Mouse (Mus musculus) heart, adult 2 months (tissue): Measurements from ENCODE around the gene Ppp1r12b. TPM values are rescaled to one million over a fixed set of nuclear protein-coding genes. Genes with fewer than 3 reads are reported as not detected.
A peak's percentile ranks its signal among the peaks of the same experiment; 100 is the strongest.

Experiments used
- DNase-seq, 2 experiments: peaks; one replicate each; pipeline ENCODE4 v3.0.0; 2021
- H3K27ac ChIP-seq: fragments of 200-600 bp; 2 replicates; pipeline ENCODE4 v1.8.1; 2022
- H3K27me3 ChIP-seq: fragments of 200-500 bp; 2 replicates; pipeline ENCODE4 v1.6.1; 2012; ENCODE audit warnings: mild to moderate bottlenecking, low read length, inconsistent platforms, mixed read lengths; ENCODE audit not compliant: control insufficient read depth, insufficient read depth
- H3K36me3 ChIP-seq: fragments of 200-500 bp; 2 replicates; pipeline ENCODE4 v1.6.1; 2012; ENCODE audit warnings: low read length, inconsistent platforms; ENCODE audit not compliant: control insufficient read depth, insufficient read depth
- H3K4me1 ChIP-seq: fragments of 200-500 bp; 2 replicates; pipeline ENCODE4 v1.6.1; 2011; ENCODE audit warnings: low read length; ENCODE audit not compliant: control insufficient read depth, insufficient read depth
- H3K4me3 ChIP-seq: fragments of 200-600 bp; 2 replicates; pipeline ENCODE4 v1.8.1; 2022
- H3K79me2 ChIP-seq: fragments of 200-500 bp; replicated peaks from 2 replicates; pipeline ENCODE4 v1.6.1; 2012; ENCODE audit warnings: mild to moderate bottlenecking, inconsistent platforms, low read length, moderate library complexity, mixed read lengths; ENCODE audit not compliant: control insufficient read depth, insufficient read depth
- H3K9ac ChIP-seq: fragments of 200-500 bp; 2 replicates; pipeline ENCODE4 v1.6.1; 2012; ENCODE audit warnings: low read depth, mild to moderate bottlenecking, control low read depth, inconsistent platforms, low read length, mixed read lengths
- CTCF ChIP-seq: fragments of 200-600 bp; IDR thresholded peaks from 2 replicates; pipeline ENCODE4 v1.8.1; 2022; ENCODE audit warnings: antibody characterized with exemption, mild to moderate bottlenecking, moderate library complexity
- EP300 ChIP-seq: fragments of 200-500 bp; IDR thresholded peaks from 2 replicates; pipeline ENCODE4 v1.6.1; 2011; ENCODE audit warnings: low read depth, low read length, control low read depth; ENCODE audit not compliant: insufficient read depth
- POLR2A ChIP-seq: fragments of 200-500 bp; IDR thresholded peaks from 2 replicates; pipeline ENCODE4 v1.6.1; 2011; ENCODE audit warnings: mild to moderate bottlenecking, low read depth, low read length, control low read depth; ENCODE audit not compliant: insufficient read depth
- WGBS: fragments of 180-500 bp; shearing (Covaris S2); methylation state at CpG from one replicate; pipeline ENCODE4 v1.1.7; 2018; 5-methylcytosine and 5-hydroxymethylcytosine counted together
- intact Hi-C: fragments of 180-260 bp; cut with DNase I; formaldehyde crosslinking; loops from one replicate; pipeline ENCODE4 v1.15.1; 2025
- polyA plus RNA-seq: library from polyadenylated mRNA; depleted of rRNA; stranded (reverse); fragments of >200 nt; gene quantifications from 2 replicates; pipeline ENCODE4 v1.2.3, GENCODE M21; 2012
- total RNA-seq, 2 experiments: library from RNA; stranded (reverse); gene quantifications; 2 replicates each; pipeline ENCODE4 v1.2.3; 2021

The Ppp1r12b gene
- total and polyA plus RNA-seq, 3 experiments = 55.4 to 161 (median 150) TPM

GRCm38 (mm10) chr1:134817120-134817519 is 138.6 kb downstream of the Ppp1r12b start:
- no peak overlapping the region for H3K9ac ChIP-seq
- H3K4me1 ChIP-seq = peaks cover 5% of the 10 kb centered on the region; the same call in 1 of the 2 replicates
- WGBS = 86% methylated on average over 1 of the region's 1 CpGs
- H3K4me3 ChIP-seq = no peak overlapping the region
- no peak for DNase-seq
- H3K36me3 ChIP-seq = peaks cover 8% of the 10 kb centered on the region
- no peak for TF ChIP-seq CTCF
- TF ChIP-seq POLR2A = no peak
- TF ChIP-seq EP300 = no peak
- H3K27ac ChIP-seq = peak overlapping the region; percentile 64
- H3K27me3 ChIP-seq = no peaks in the 10 kb centered on the region
- intact Hi-C loops = no loop called here
- H3K79me2 ChIP-seq = no peaks in the 10 kb centered on the region

GRCm38 (mm10) chr1:134816617-134817016 is 139.1 kb downstream of the Ppp1r12b start:
- TF ChIP-seq CTCF (peak; percentile 25), EP300 (peak; percentile 93; the same call in 1 of the 2 replicates), POLR2A (no peak)
- intact Hi-C loops = no loop called here
- peak overlapping the region; percentile 64 for H3K27ac ChIP-seq
- peak; percentile 75 to 83 for DNase-seq
- peaks cover 5% of the 10 kb centered on the region; the same call in 1 of the 2 replicates for H3K4me1 ChIP-seq
- no peaks in the 10 kb centered on the region for H3K27me3 ChIP-seq
- no peak overlapping the region for H3K4me3 ChIP-seq
- WGBS = 16% methylated on average over 6 of the region's 6 CpGs
- peaks cover 8% of the 10 kb centered on the region for H3K36me3 ChIP-seq
- no peaks in the 10 kb centered on the region for H3K79me2 ChIP-seq
- H3K9ac ChIP-seq = no peak overlapping the region

GRCm38 (mm10) chr1:134815748-134816147 is 140.0 kb downstream of the Ppp1r12b start:
- intact Hi-C loops = no loop called here
- Histone ChIP-seq H3K27ac (no peak overlapping the region), H3K9ac (no peak overlapping the region), H3K27me3 (no peaks in the 10 kb centered on the region), H3K4me3 (no peak overlapping the region), H3K4me1 (peaks cover 5% of the 10 kb centered on the region; the same call in 1 of the 2 replicates), H3K79me2 (no peaks in the 10 kb centered on the region), H3K36me3 (peaks cover 8% of the 10 kb centered on the region)
- no peak for DNase-seq
- WGBS = 90% methylated on average over 3 of the region's 3 CpGs
- no peak for TF ChIP-seq EP300
- TF ChIP-seq CTCF = no peak
- no peak for TF ChIP-seq POLR2A

- Histone ChIP-seq H3K79me2 (no peaks in the 10 kb centered on the region), H3K27me3 (no peaks in the 10 kb centered on the region), H3K9ac (no peak overlapping the region), H3K4me3 (no peak overlapping the region), H3K27ac (no peak overlapping the region), H3K36me3 (peaks cover 14% of the 10 kb centered on the region), H3K4me1 (peaks cover 12% of the 10 kb centered on the region)
- intact Hi-C loops = no loop called here
- WGBS = 83% methylated on average over 9 of the region's 9 CpGs
- no peak for TF ChIP-seq CTCF
- no peak for TF ChIP-seq EP300
- TF ChIP-seq POLR2A = no peak
- no peak for DNase-seq
Measured at GRCm38 (mm10) chr1:134805471-134805870, 150.3 kb downstream of the Ppp1r12b start.

GRCm38 (mm10) chr1:134804373-134804772 is 151.4 kb downstream of the Ppp1r12b start:
- H3K79me2 ChIP-seq = peaks cover 3% of the 10 kb centered on the region
- no peak overlapping the region for H3K4me3 ChIP-seq
- no peak overlapping the region for H3K9ac ChIP-seq
- H3K27ac ChIP-seq = peak overlapping the region; percentile 90
- intact Hi-C loops = no loop called here
- no peak for TF ChIP-seq EP300
- no peak for TF ChIP-seq CTCF
- TF ChIP-seq POLR2A = no peak
- peak in 1 of 2 experiments; percentile 41 for DNase-seq
- WGBS = 40% methylated on average over 5 of the region's 5 CpGs
- H3K27me3 ChIP-seq = no peaks in the 10 kb centered on the region
- H3K36me3 ChIP-seq = peaks cover 16% of the 10 kb centered on the region
- H3K4me1 ChIP-seq = peaks cover 12% of the 10 kb centered on the region

GRCm38 (mm10) chr1:134803286-134804117 is 152.2 kb downstream of the Ppp1r12b start:
- H3K36me3 ChIP-seq = peaks cover 16% of the 10 kb centered on the region
- peak; percentile 65 to 78 for DNase-seq
- peak overlapping the region; percentile 79 for H3K9ac ChIP-seq
- TF ChIP-seq EP300 (0 out of 2 replicates have a peak, but pooled peaks have one; percentile 42), CTCF (no peak), POLR2A (peak; percentile 89)
- peaks cover 7% of the 10 kb centered on the region for H3K79me2 ChIP-seq
- no peaks in the 10 kb centered on the region for H3K27me3 ChIP-seq
- 21% methylated on average over 16 of the region's 16 CpGs for WGBS
- intact Hi-C loops = no loop called here
- H3K27ac ChIP-seq = peak overlapping the region; percentile 90
- H3K4me3 ChIP-seq = peak overlapping the region; percentile 42
- H3K4me1 ChIP-seq = peaks cover 12% of the 10 kb centered on the region
